Mouse (Mus musculus): ENCODE results near the gene Dysf. TPM values are rescaled to one million over a fixed set of nuclear protein-coding genes. Genes with fewer than 3 reads are reported as not detected.

The Dysf gene
- total RNA-seq, 2 experiments from 2014 or later = 96.4 to 109 TPM

DNA sequence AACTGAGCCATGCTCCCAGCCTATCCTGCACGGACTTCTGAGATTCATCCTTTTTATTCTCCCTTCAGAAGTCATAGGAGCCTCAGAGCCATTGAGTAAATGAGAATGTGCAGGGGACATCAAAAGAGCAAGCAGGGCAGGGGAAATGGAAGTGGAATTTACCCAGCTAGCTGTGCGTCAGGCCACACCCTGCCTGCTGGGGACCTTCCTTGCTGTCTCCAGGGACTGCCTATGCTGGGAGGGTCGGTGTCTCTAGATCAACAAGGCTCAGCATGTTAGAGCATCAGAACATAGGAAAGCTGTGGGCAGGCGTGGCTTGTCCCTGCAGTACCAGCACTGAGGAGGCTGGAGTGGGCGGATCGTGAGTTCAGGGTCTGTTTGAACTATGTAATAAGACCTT lies 42.6 kb downstream of the Dysf start:
- peak; percentile 27 for DNase-seq

- peak; percentile 36 for DNase-seq
Measured at GRCm38 (mm10) chr6:84053874-84054530, 45.6 kb downstream of the Dysf start.

DNA sequence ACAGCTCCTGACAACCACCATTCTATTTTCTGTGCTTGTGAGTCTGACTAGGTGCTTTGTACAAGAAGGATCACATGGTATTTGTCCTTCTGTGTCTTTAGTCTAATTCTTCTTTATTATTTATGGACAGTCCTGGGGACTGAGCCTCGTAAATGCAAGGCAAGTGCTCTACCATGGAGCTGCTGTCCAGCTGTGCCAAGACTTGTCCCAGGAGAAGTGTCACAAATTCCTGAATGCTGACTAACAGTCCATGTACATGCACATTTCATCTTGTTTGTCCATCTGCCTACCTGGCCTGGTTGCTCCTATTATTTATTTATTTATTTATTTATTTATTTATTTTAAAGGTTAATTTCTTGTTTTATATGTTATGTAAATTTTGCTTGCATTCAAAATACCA lies 47.2 kb downstream of the Dysf start:
- no peak for DNase-seq

- DNase-seq = no peak
Measured at GRCm38 (mm10) chr6:84057216-84057615, 48.8 kb downstream of the Dysf start.

DNA sequence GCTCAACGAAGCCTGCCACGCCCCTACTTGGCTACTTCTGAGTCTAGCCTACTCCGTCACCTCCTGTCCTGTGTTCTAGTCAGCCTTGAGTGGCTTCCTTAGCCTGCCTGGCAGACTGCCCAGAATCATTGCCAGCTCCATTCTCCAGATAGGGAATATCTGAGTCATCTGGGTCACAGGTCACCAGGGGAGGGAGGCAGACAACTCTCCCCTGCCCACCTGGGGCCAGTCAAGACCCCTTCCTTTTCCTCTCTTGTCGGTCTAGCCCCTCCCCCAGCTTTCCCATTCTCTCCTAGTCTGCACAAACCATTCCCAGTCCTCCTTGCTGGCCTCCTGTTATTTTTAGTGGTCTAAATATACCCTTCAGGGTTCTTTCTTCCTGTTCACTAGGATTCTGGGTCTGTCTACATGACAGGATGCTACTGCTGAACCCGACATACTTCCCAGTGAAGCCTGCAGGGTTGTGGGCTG lies 50.3 kb downstream of the Dysf start:
- DNase-seq = peak; percentile 74

GRCm38 (mm10) chr6:84059771-84060414 lies 51.5 kb downstream of the Dysf start:
- no peak for DNase-seq

GRCm38 (mm10) chr6:84061328-84061727 lies 52.9 kb downstream of the Dysf start:
- peak; percentile 79 for DNase-seq

DNA sequence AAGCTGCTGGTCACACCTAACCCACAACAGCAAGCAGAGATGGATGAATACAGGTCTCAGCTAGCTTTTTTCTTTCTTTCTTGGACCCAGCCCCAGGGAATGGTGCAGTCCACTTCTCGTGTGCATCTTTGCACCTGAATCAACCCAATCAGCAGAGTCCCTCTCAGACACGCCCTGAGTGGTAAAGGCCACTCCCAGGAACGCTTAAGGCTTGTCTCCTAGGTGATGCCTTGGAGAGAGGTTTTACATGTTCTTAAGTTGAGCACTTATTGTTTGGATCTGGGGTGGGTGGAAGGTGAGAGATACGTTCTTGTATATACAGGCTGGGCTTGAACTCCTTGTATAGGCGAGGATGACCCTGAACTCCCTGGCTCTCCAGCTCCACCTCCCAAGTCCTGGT lies 54.2 kb downstream of the Dysf start:
- DNase-seq = no peak

DNA sequence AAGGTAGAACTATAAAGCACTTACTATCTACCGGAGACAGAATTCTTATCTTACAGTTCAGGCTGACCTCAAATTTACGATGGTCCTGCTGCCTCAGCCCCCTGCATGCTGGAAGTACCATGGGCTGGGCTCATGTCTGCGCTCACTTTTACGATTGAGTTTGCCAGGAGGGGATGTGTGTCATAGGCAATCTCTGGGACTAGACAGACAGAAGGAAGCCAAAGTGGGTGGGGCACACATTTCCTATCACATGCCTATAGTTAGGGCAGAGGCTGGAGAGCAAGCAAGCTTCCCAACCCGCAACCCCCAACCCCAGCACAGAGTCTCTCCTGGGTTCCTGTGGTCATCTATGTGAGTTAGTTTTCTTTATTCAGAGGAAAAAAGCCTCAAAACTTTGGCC lies 59.8 kb downstream of the Dysf start:
- no peak for DNase-seq

DNA sequence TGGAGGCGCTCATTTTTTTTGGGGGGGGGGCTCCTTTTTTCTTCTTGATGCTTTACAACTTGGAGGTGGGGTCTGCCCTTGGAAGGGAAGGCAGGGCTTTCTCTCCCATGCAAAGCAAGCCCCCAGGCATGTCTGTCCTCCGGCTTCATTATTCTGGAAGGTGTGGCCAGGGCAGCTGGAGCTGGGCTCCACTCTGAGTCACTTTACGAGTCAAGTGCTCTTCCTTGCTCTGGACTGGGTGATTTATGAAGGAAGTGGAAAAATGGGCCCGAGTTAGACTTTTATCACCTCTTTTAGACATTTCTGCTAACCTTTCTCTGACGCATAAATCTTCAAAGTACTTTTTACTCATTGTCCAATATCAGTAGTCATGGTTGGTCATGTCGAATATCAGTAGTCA lies 61.9 kb downstream of the Dysf start:
- DNase-seq = no peak

- peak; percentile 49 for DNase-seq
Measured at GRCm38 (mm10) chr6:84072574-84072973, 64.2 kb downstream of the Dysf start.

DNA sequence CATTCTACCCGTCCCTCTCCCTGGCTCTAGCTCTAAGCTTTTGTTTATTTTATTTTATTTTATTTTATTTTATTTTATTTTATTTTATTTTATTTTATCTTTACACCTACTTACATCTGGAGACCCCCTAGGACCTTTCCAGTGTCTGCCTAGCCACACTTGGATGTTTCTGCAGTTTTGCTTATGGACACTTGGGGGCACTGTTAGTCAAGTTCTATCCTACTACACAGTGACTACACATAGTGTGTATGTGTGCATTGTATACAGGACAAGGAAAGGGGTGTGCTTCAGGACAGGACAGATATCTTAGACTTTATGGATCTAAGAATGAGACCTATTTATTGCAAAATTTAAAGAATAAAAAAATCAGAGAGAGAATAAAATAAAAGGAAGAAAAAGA lies 69.8 kb downstream of the Dysf start:
- no peak for DNase-seq

- no peak for DNase-seq
Measured at GRCm38 (mm10) chr6:84080631-84081030, 72.2 kb downstream of the Dysf start.

GRCm38 (mm10) chr6:84084757-84085156 lies 76.4 kb downstream of the Dysf start:
- no peak for DNase-seq

GRCm38 (mm10) chr6:84093473-84093872 lies 85.1 kb downstream of the Dysf start:
- peak; percentile 52 for DNase-seq

DNA sequence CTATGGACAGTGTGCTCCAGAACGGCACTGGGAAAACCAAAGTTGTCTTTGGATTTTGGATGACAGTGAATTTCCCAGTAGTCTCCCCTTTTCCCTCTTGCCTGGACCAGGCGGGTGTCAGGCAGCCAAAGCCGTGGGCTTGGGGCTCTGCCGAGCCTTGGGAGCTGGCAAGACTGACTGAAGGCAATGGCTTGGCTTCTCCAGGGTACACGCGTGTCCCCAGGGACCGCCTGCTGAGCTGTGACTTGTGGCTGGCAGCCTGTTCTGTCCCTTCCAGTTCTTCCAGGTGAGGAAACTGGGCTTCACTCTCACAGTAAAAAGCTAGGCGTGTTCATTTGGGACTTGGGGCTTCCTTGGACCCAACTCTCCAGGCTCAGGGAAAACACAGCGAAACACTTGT lies 86.1 kb downstream of the Dysf start:
- no peak for DNase-seq

DNA sequence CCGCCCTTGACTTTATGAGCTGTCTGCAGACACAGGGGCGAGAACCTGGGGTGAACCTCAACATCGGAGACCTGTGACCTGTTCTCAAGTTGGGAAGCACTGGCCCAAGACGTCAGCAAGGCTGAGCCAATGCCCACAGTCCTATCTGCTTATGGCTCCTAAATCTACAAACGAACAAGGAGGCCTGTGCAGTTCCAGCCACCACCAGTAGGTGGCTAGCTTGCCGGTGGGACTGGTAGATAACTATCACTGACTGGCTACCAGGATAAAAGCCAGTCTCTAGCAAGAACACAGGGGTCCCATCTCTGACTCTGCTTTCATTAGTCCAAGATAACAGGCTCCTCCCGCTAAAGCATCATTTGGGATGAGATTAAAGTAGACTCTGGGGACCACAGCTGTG lies 86.6 kb downstream of the Dysf start:
- peak; percentile 80 for DNase-seq

- DNase-seq = peak; percentile 71
Measured at GRCm38 (mm10) chr6:84095882-84096281, 87.5 kb downstream of the Dysf start.

DNA sequence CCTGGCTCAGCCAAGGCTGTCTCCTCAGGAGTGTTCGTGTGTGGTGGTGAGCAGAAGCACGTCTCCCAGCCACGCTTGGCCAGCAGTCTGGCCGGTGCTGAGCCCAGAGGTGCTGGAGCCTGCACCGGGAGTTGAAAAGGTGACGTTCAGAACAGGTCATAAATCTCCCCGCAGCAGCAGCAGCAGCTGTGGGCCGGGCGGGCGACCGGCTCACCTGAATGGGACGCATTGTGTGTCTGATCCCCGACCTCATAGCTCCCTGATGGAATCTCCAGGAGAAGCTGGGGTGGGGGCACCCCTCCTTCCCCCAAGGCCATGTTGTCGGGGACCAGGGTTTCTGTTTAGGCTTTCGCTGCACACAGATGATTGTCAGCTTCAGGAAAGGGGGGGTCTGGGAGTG lies 93.6 kb downstream of the Dysf start:
- DNase-seq = no peak

DNA sequence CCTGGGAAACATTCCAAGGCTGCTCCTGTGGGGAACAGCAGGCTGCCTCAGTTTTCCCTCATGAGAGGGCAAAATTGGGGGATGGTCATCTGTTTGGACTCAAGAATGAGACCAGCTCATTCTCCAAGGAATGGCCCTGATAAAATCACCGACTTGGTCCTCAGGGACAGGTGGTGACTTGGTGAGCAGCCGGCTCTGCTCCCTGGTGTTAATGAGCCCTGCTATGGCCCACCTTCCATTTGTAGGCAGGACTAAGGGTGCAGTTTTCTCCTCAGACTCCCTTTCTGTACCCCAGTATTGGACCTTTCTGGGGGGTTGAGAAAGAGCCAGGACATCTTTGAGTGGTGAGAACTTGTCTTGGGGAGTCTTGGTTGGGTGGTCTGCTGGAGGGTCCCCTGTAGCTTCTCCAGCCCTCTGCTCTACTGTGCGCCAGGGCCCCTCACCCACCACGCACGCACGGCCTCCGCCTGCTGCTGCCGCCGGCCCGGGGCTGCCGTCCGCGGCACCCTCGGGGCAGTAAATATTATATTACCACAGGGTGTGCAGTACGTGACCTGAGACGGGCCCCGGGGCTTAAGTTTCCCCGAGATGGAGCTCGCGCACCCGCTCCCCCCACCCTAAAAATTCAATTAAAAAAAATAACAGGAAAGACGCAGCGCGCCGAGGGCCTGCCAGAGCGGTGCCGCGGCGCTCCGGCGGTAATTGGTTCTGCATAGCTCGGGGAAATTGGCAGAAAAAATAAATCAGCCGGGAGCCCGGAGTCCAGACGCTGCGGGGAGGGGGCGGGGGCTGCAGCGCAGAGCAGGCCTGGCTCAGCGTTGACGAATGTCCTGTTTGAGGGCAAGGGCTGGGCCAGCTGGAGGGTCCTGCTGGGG lies 97.0 kb downstream of the Dysf start:
- peak; percentile 47 for DNase-seq

GRCm38 (mm10) chr6:84106082-84106481 lies 97.7 kb downstream of the Dysf start:
- no peak for DNase-seq

- DNase-seq = no peak
Measured at GRCm38 (mm10) chr6:84110377-84110776, 102.0 kb downstream of the Dysf start.

GRCm38 (mm10) chr6:84111106-84111505 lies 102.7 kb downstream of the Dysf start:
- DNase-seq = no peak
